Mouse (Mus musculus) liver, postnatal 0 days (tissue): Measurements from ENCODE around the gene Gata5. TPM values are rescaled to one million over a fixed set of nuclear protein-coding genes. Genes with fewer than 3 reads are reported as not detected.

Experiments
- ATAC-seq: fragments of 200-750 bp; cut with Nextera tagmentation; 2 replicates; pipeline ENCODE4 v1.8.0; 2017; ENCODE audit warnings: mild to moderate bottlenecking, moderate library complexity
- DNase-seq: peaks from one replicate; pipeline ENCODE4 v3.0.0-alpha.2; 2016
- H3K27ac ChIP-seq: fragments of 300-500 bp; sonication (generic); 2 replicates; pipeline ENCODE4 v1.5.1; 2014; ENCODE audit warnings: antibody characterized with exemption, moderate library complexity, mild to moderate bottlenecking, low read depth
- H3K27me3 ChIP-seq: fragments of 300-500 bp; sonication (generic); 2 replicates; pipeline ENCODE4 v1.6.1; 2014; ENCODE audit warnings: low read length, control low read depth, mixed read lengths; ENCODE audit not compliant: insufficient read depth
- H3K36me3 ChIP-seq: fragments of 300-500 bp; sonication (generic); replicated peaks from 2 replicates; pipeline ENCODE4 v1.6.1; 2014; ENCODE audit warnings: mild to moderate bottlenecking, control low read depth, low read length, moderate library complexity, mixed read lengths; ENCODE audit not compliant: insufficient read depth
- H3K4me1 ChIP-seq: fragments of 300-500 bp; sonication (generic); 2 replicates; pipeline ENCODE4 v1.6.1; 2014; ENCODE audit warnings: antibody characterized with exemption, mild to moderate bottlenecking, control low read depth; ENCODE audit not compliant: insufficient read depth
- H3K4me2 ChIP-seq: fragments of 300-500 bp; sonication (generic); 2 replicates; pipeline ENCODE4 v1.6.1; 2014; ENCODE audit warnings: low read depth, mild to moderate bottlenecking, low read length, moderate library complexity, mixed read lengths
- H3K4me3 ChIP-seq: fragments of 300-500 bp; sonication (generic); 2 replicates; pipeline ENCODE4 v1.5.1; 2014; ENCODE audit warnings: low read depth, low read length
- H3K9ac ChIP-seq: fragments of 300-500 bp; sonication (generic); replicated peaks from 2 replicates; pipeline ENCODE4 v1.6.1; 2014; ENCODE audit warnings: mild to moderate bottlenecking, moderate library complexity
- H3K9me3 ChIP-seq: fragments of 300-500 bp; sonication (generic); 2 replicates; pipeline ENCODE4 v1.6.1; 2016; ENCODE audit warnings: mild to moderate bottlenecking, control low read depth, low read length, mixed read lengths
- CTCF ChIP-seq: sonication (generic); IDR thresholded peaks from 2 replicates; pipeline ENCODE4 v1.5.1; 2016; ENCODE audit warnings: antibody characterized with exemption, low read depth
- EP300 ChIP-seq: IDR thresholded peaks from 2 replicates; pipeline ENCODE4 v1.6.1; 2016; ENCODE audit warnings: antibody characterized with exemption, low read depth, mild to moderate bottlenecking
- WGBS: fragments of 180-500 bp; shearing (Covaris S2); extraction: QIAGEN DNeasy Blood & Tissue Kit; methylation state at CpG from one replicate; pipeline ENCODE4 v1.1.7; 2014; ENCODE audit not compliant: insufficient replicate concordance; 5-methylcytosine and 5-hydroxymethylcytosine counted together
- polyA plus RNA-seq: library from polyadenylated mRNA; unstranded; fragments of >200 nt; fragmentation: Nextera tagmentation; extraction: Ambion mirVana; gene quantifications from 2 replicates; pipeline ENCODE4 v1.2.1, GENCODE M21; 2015

Gata5 gene
- polyA plus RNA-seq, 1 experiment from 2014 or later = 0.08 TPM

DNA sequence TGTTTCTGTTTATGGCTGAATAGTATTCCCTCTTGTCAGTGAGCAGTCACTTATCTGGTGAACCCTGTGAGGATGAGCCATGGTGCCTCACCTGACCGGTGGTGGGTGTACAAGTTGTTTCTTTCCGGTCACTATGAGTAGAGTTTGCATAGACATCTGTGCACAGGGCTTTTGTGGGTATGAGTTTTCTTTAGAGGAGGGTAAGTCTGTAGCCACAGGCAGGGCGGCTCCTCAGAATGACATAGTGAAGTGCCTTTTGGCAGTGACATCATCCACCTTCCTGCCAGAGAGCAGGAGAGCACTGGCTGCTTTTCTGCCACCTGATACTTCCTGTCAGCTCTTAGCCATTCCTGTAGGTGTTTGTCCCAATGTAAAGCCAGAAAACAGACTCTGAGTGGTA, 29.0 kb downstream of the Gata5 start:
- TF ChIP-seq EP300 (no peak), CTCF (no peak)
- Histone ChIP-seq H3K27me3 (peaks cover under 1% of the 10 kb centered on the region; the same call in 1 of the 2 replicates), H3K4me1 (no peaks in the 10 kb centered on the region), H3K9me3 (no peaks in the 10 kb centered on the region), H3K27ac (no peak overlapping the region), H3K4me3 (no peak overlapping the region), H3K4me2 (no peak overlapping the region), H3K9ac (no peak overlapping the region), H3K36me3 (no peaks in the 10 kb centered on the region)
- 62% methylated on average over 3 of the region's 3 CpGs for WGBS
- no peak for ATAC-seq
- no peak for DNase-seq

- no peak for ATAC-seq
- Histone ChIP-seq H3K27me3 (peaks cover 3% of the 10 kb centered on the region; the same call in 1 of the 2 replicates), H3K9me3 (no peaks in the 10 kb centered on the region), H3K36me3 (no peaks in the 10 kb centered on the region), H3K4me1 (no peaks in the 10 kb centered on the region), H3K4me2 (no peak overlapping the region), H3K9ac (no peak overlapping the region), H3K27ac (no peak overlapping the region), H3K4me3 (no peak overlapping the region)
- WGBS = 51% methylated on average over 4 of the region's 4 CpGs
- DNase-seq = no peak
- no peak for TF ChIP-seq EP300
- TF ChIP-seq CTCF = no peak
These were observed 29.9 kb downstream of the Gata5 start for GRCm38 (mm10) chr2:180304554-180304953.

- H3K36me3 ChIP-seq = no peaks in the 10 kb centered on the region
- H3K27ac ChIP-seq = no peak overlapping the region
- H3K9me3 ChIP-seq = no peaks in the 10 kb centered on the region
- H3K9ac ChIP-seq = no peak overlapping the region
- ATAC-seq (no peak), DNase-seq (no peak)
- H3K27me3 ChIP-seq = peaks cover 3% of the 10 kb centered on the region; the same call in 1 of the 2 replicates
- WGBS = 80% methylated on average over 12 of the region's 12 CpGs
- no peaks in the 10 kb centered on the region for H3K4me1 ChIP-seq
- no peak overlapping the region for H3K4me3 ChIP-seq
- H3K4me2 ChIP-seq = no peak overlapping the region
- TF ChIP-seq EP300 (no peak), CTCF (no peak)
These were observed 31.0 kb downstream of the Gata5 start for GRCm38 (mm10) chr2:180303468-180303867.

GRCm38 (mm10) chr2:180302201-180302600, 32.3 kb downstream of the Gata5 start:
- Histone ChIP-seq H3K36me3 (no peaks in the 10 kb centered on the region), H3K9ac (no peak overlapping the region), H3K27ac (no peak overlapping the region), H3K4me3 (no peak overlapping the region), H3K4me2 (no peak overlapping the region), H3K27me3 (peaks cover 3% of the 10 kb centered on the region; the same call in 1 of the 2 replicates), H3K4me1 (no peaks in the 10 kb centered on the region), H3K9me3 (no peaks in the 10 kb centered on the region)
- no peak for ATAC-seq
- no peak for DNase-seq
- TF ChIP-seq EP300 = no peak
- TF ChIP-seq CTCF = no peak
- 71% methylated on average over 4 of the region's 4 CpGs for WGBS

DNA sequence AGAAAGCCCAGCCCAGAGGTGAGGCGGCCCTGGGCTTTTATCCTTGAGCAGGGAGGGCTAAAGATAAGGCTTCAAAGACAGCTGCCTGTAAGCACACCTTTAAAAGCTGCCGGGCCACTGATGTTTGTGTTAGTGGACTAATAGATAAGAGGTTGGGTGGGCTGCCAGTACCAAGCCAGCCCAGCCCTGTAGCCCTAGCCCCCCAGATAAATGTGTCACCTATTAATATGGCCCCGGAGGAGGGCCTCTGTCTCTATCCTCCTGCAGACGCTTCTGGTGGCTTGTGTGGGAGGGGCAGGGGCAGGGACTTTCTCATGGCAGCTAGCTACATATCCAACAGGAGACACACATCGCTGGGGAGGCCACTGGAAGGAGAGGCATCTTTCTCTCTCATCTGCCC, 33.7 kb downstream of the Gata5 start:
- DNase-seq = no peak
- Histone ChIP-seq H3K4me2 (no peak overlapping the region), H3K9me3 (no peaks in the 10 kb centered on the region), H3K9ac (no peak overlapping the region), H3K4me3 (no peak overlapping the region), H3K4me1 (no peaks in the 10 kb centered on the region), H3K27me3 (peaks cover 3% of the 10 kb centered on the region; the same call in 1 of the 2 replicates), H3K36me3 (no peaks in the 10 kb centered on the region), H3K27ac (no peak overlapping the region)
- no peak for ATAC-seq
- WGBS = 28% methylated on average over 5 of the region's 5 CpGs
- TF ChIP-seq CTCF (no peak), EP300 (no peak)

DNA sequence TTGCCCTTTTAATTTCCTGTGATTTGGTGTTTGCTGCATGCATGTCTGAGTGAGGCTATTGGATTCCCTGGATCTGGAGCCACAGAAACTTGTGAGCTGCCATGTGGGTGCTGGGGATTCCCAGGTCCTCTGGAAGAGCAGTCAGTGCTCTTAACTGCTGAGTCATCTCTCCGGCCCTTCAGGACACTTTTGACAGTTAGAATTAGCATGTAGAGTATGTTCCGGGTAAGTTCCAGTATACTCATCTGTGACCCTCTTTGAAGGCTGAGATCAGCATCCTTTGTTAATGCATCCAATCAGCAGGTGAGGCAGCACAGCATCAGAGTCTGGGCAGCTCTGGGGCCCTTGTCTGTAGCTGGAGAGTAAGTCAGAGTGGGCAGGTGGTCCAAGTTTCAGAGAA, 34.2 kb downstream of the Gata5 start:
- peaks cover 3% of the 10 kb centered on the region; the same call in 1 of the 2 replicates for H3K27me3 ChIP-seq
- DNase-seq (no peak), ATAC-seq (no peak)
- no peak for TF ChIP-seq EP300
- no peak for TF ChIP-seq CTCF
- no peak overlapping the region for H3K4me2 ChIP-seq
- no peak overlapping the region for H3K4me3 ChIP-seq
- 30% methylated on average over 2 of the region's 2 CpGs for WGBS
- H3K9me3 ChIP-seq = no peaks in the 10 kb centered on the region
- no peak overlapping the region for H3K9ac ChIP-seq
- no peaks in the 10 kb centered on the region for H3K36me3 ChIP-seq
- H3K4me1 ChIP-seq = no peaks in the 10 kb centered on the region
- no peak overlapping the region for H3K27ac ChIP-seq

GRCm38 (mm10) chr2:180292906-180293305, 41.6 kb downstream of the Gata5 start:
- H3K27me3 ChIP-seq = no peaks in the 10 kb centered on the region
- H3K9ac ChIP-seq = no peak overlapping the region
- no peak overlapping the region for H3K4me3 ChIP-seq
- no peaks in the 10 kb centered on the region for H3K36me3 ChIP-seq
- no peak for TF ChIP-seq EP300
- no peak for TF ChIP-seq CTCF
- ATAC-seq (no peak), DNase-seq (no peak)
- H3K4me1 ChIP-seq = no peaks in the 10 kb centered on the region
- H3K27ac ChIP-seq = no peak overlapping the region
- 73% methylated on average over 8 of the region's 8 CpGs for WGBS
- H3K4me2 ChIP-seq = no peak overlapping the region
- H3K9me3 ChIP-seq = no peaks in the 10 kb centered on the region
